Mouse (Mus musculus) ES-Bruce4 (cell line): Measurements from ENCODE around the gene Pbld1. TPM values are rescaled to one million over a fixed set of nuclear protein-coding genes. Genes with fewer than 3 reads are reported as not detected.

ENCODE experiments used
- H3K27ac ChIP-seq: 2 replicates; pipeline ENCODE4 v1.5.1; 2012; ENCODE audit warnings: low read length, inconsistent platforms; ENCODE audit not compliant: insufficient read depth
- H3K27me3 ChIP-seq: 2 replicates; pipeline ENCODE4 v1.6.1; 2012; ENCODE audit warnings: mild to moderate bottlenecking, low read length, inconsistent platforms; ENCODE audit not compliant: control insufficient read depth, poor library complexity, insufficient read depth, severe bottlenecking
- H3K36me3 ChIP-seq: 2 replicates; pipeline ENCODE4 v1.6.1; 2012; ENCODE audit warnings: inconsistent platforms, mild to moderate bottlenecking, low read length, moderate library complexity; ENCODE audit not compliant: control insufficient read depth, poor library complexity, insufficient read depth, severe bottlenecking
- H3K4me1 ChIP-seq: one replicate; pipeline ENCODE4 v1.8.1; 2011; ENCODE audit warnings: low read length; ENCODE audit not compliant: control insufficient read depth, insufficient read depth
- H3K4me3 ChIP-seq: 2 replicates; pipeline ENCODE4 v1.5.1; 2011; ENCODE audit warnings: low read depth, mild to moderate bottlenecking, low read length
- H3K9ac ChIP-seq: 2 replicates; pipeline ENCODE4 v1.6.1; 2012; ENCODE audit warnings: low read depth, mild to moderate bottlenecking, inconsistent platforms; ENCODE audit not compliant: poor library complexity, severe bottlenecking
- H3K9me3 ChIP-seq: replicated peaks from 2 replicates; pipeline ENCODE4 v1.6.1; 2012; ENCODE audit warnings: mild to moderate bottlenecking, low read length, inconsistent platforms; ENCODE audit not compliant: control insufficient read depth, poor library complexity, insufficient read depth, severe bottlenecking
- CTCF ChIP-seq: IDR thresholded peaks from one replicate; pipeline ENCODE4 v1.8.1; 2011; ENCODE audit warnings: low read depth, low read length
- EP300 ChIP-seq: IDR thresholded peaks from 2 replicates; pipeline ENCODE4 v1.6.1; 2011; ENCODE audit warnings: low read depth, low read length; ENCODE audit not compliant: insufficient read depth
- POLR2A ChIP-seq: IDR thresholded peaks from one replicate; pipeline ENCODE4 v1.8.1; 2011; ENCODE audit warnings: low read length; ENCODE audit not compliant: insufficient read depth
- polyA plus RNA-seq: library from polyadenylated mRNA; stranded (reverse); fragments of >200 nt; gene quantifications from 2 replicates; pipeline ENCODE4 v1.2.4, GENCODE M21; 2011; ENCODE audit warnings: low read depth; ENCODE audit not compliant: missing spikeins, insufficient read depth, insufficient read length

Pbld1 gene
- polyA plus RNA-seq = not detected in 2 replicates

- no peak within 1 kb of the TSS for H3K4me3 ChIP-seq
- H3K27ac ChIP-seq = no peak within 1 kb of the TSS
- H3K9ac ChIP-seq = no peak within 1 kb of the TSS
- H3K36me3 ChIP-seq = no peaks in the 10 kb centered on the region
- H3K27me3 ChIP-seq = no peaks in the 10 kb centered on the region
- TF ChIP-seq CTCF (no peak), EP300 (no peak), POLR2A (no peak)
- no peaks in the 10 kb centered on the region for H3K4me1 ChIP-seq
- no peaks in the 10 kb centered on the region for H3K9me3 ChIP-seq
Measured at GRCm38 (mm10) chr10:63059862-63060261, at the start of gene Pbld1. Pbld1 (plus strand) TSS chr10:63060162.

- Histone ChIP-seq H3K9ac (no peak overlapping the region), H3K4me1 (no peaks in the 10 kb centered on the region), H3K27ac (peak overlapping the region; percentile 15), H3K27me3 (no peaks in the 10 kb centered on the region), H3K9me3 (no peaks in the 10 kb centered on the region), H3K36me3 (peaks cover 62% of the 10 kb centered on the region), H3K4me3 (no peak overlapping the region)
- no peak for TF ChIP-seq EP300
- TF ChIP-seq CTCF = no peak
- no peak for TF ChIP-seq POLR2A
Measured at GRCm38 (mm10) chr10:63010268-63010667, 49.7 kb upstream of the Pbld1 start.

- Histone ChIP-seq H3K27me3 (no peaks in the 10 kb centered on the region), H3K4me3 (no peak overlapping the region), H3K4me1 (no peaks in the 10 kb centered on the region), H3K9ac (no peak overlapping the region), H3K9me3 (no peaks in the 10 kb centered on the region), H3K36me3 (peaks cover 68% of the 10 kb centered on the region), H3K27ac (no peak overlapping the region)
- TF ChIP-seq CTCF (no peak), POLR2A (no peak)
Measured at GRCm38 (mm10) chr10:63011556-63011955, 48.4 kb upstream of the Pbld1 start.

- Histone ChIP-seq H3K27me3 (no peaks in the 10 kb centered on the region), H3K27ac (no peak overlapping the region), H3K9ac (no peak overlapping the region), H3K9me3 (no peaks in the 10 kb centered on the region), H3K4me3 (no peak overlapping the region), H3K4me1 (no peaks in the 10 kb centered on the region), H3K36me3 (peaks cover 70% of the 10 kb centered on the region)
- no peak for TF ChIP-seq POLR2A
- TF ChIP-seq CTCF = no peak
- no peak for TF ChIP-seq EP300
Measured at GRCm38 (mm10) chr10:63013476-63013875, 46.5 kb upstream of the Pbld1 start.

GRCm38 (mm10) chr10:63014168-63014567 lies 45.8 kb upstream of the Pbld1 start:
- TF ChIP-seq CTCF (no peak), EP300 (no peak), POLR2A (no peak)
- Histone ChIP-seq H3K4me1 (no peaks in the 10 kb centered on the region), H3K27ac (no peak overlapping the region), H3K36me3 (peaks cover 67% of the 10 kb centered on the region), H3K9me3 (no peaks in the 10 kb centered on the region), H3K4me3 (no peak overlapping the region), H3K27me3 (no peaks in the 10 kb centered on the region), H3K9ac (no peak overlapping the region)

- Histone ChIP-seq H3K4me3 (no peak overlapping the region), H3K4me1 (no peaks in the 10 kb centered on the region), H3K9ac (no peak overlapping the region), H3K27ac (no peak overlapping the region), H3K27me3 (no peaks in the 10 kb centered on the region), H3K9me3 (no peaks in the 10 kb centered on the region), H3K36me3 (peaks cover 38% of the 10 kb centered on the region)
- TF ChIP-seq POLR2A (no peak), EP300 (no peak), CTCF (no peak)
Measured at GRCm38 (mm10) chr10:63019304-63019703, 40.7 kb upstream of the Pbld1 start.
